Comparison of ENCODE assay signal across 19 mouse cellular contexts in the genomic region with DNA sequence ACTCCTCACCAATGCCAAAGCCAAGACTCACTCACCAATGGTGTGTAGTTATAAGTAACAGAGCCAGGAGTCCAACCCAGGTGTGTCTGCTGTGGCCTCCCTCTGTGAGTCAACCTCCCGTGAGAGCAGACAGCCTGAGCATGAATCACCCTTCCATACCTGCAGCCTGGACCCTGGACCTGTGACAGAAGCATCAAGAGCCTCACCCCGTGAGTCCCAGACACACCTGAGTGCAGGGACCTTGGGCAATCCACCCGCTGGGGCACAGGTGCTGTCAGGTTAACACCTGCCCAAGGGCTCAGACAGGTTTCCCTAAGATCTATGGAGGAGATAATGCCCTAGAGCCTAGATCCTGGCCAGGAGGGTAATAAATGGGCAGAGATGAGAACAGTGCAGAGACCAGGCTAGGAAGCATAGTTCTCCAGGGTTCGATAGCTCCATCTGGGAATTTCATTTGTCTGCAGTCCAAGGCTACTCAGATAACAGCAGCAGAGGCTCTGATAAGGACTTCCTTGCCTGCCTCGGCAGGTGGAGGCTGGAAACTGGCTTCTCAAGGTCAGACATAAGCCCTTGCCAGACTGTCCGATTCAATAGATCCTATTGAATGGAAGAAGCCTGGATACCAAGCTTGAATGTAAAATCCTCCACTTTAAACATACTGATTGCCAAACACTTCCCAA. TPM values are rescaled to one million over a fixed set of nuclear protein-coding genes. Genes with fewer than 3 reads are reported as not detected.
DNase-seq lines count a peak whose midpoint lies in the region; ATAC-seq and TF ChIP-seq lines count a peak whose summit lies in the region.
"Had no signal": no experiment of that assay in that cellular context is flagged by ENCODE, and none has a peak within 500 bp of the region (broad histone marks: within the 10 kb centered on the region; RNA-seq: fewer than 3 reads in every experiment).

No protein-coding gene starts in this region.

- H3K4me3 ChIP-seq in heart, embryonic 10.5 days, result no peak overlapping the region
- no peak overlapping the region for H3K4me3 ChIP-seq in intestine, embryonic 16.5 days (ENCODE audit: low read length)
- H3K4me3 ChIP-seq in stomach, postnatal 0 days (ENCODE audit: low read depth, low read length), result no peak overlapping the region
- no peak overlapping the region for H3K4me3 ChIP-seq in kidney, embryonic 15.5 days (replicated peaks)
- H3K4me3 ChIP-seq: embryonic facial prominence, embryonic 15.5 days; forebrain, embryonic 15.5 days; heart, adult 2 months; hindbrain, embryonic 12.5 days; liver, embryonic 12.5 days; myocyte; neural tube, embryonic 13.5 days had no signal

- H3K36me3 ChIP-seq in heart, embryonic 10.5 days, result no peaks in the 10 kb centered on the region
- no peaks in the 10 kb centered on the region for H3K36me3 ChIP-seq in intestine, embryonic 16.5 days (ENCODE audit: control insufficient read depth, insufficient read depth, low read length)
- H3K36me3 ChIP-seq in stomach, postnatal 0 days (ENCODE audit: control insufficient read depth, insufficient read depth, low read length), result no peaks in the 10 kb centered on the region
- H3K36me3 ChIP-seq in kidney, embryonic 15.5 days, result no peaks in the 10 kb centered on the region
- H3K36me3 ChIP-seq: embryonic facial prominence, embryonic 15.5 days; forebrain, embryonic 15.5 days; hindbrain, embryonic 12.5 days; liver, embryonic 12.5 days; neural tube, embryonic 13.5 days had no signal

- H3K27me3 ChIP-seq in heart, embryonic 10.5 days (ENCODE audit: insufficient read depth, poor library complexity, severe bottlenecking), result no peaks in the 10 kb centered on the region
- no peaks in the 10 kb centered on the region for H3K27me3 ChIP-seq in intestine, embryonic 16.5 days (replicated peaks; ENCODE audit: control insufficient read depth, insufficient read depth, low read length)
- no peaks in the 10 kb centered on the region for H3K27me3 ChIP-seq in stomach, postnatal 0 days (ENCODE audit: control insufficient read depth, insufficient read depth, low read length)
- no peaks in the 10 kb centered on the region for H3K27me3 ChIP-seq in kidney, embryonic 15.5 days
- H3K27me3 ChIP-seq: embryonic facial prominence, embryonic 15.5 days; forebrain, embryonic 15.5 days; hindbrain, embryonic 12.5 days; liver, embryonic 12.5 days; neural tube, embryonic 13.5 days had no signal

- TF ChIP-seq EP300 in stomach, postnatal 0 days (optimal IDR thresholded peaks at IDR 0.05), result peak; percentile 51

- no peaks in the 10 kb centered on the region for H3K9me3 ChIP-seq in heart, embryonic 10.5 days
- H3K9me3 ChIP-seq in intestine, embryonic 16.5 days (ENCODE audit: control insufficient read depth, low read length), result no peaks in the 10 kb centered on the region
- no peaks in the 10 kb centered on the region for H3K9me3 ChIP-seq in stomach, postnatal 0 days (ENCODE audit: control insufficient read depth, low read length)
- no peaks in the 10 kb centered on the region for H3K9me3 ChIP-seq in kidney, embryonic 15.5 days (replicated peaks)
- H3K9me3 ChIP-seq: embryonic facial prominence, embryonic 15.5 days; forebrain, embryonic 15.5 days; hindbrain, embryonic 12.5 days; liver, embryonic 12.5 days; neural tube, embryonic 13.5 days had no signal

- 0 out of 2 replicates have a peak overlapping the region, but pooled peaks have one; percentile 19 for H3K9ac ChIP-seq in intestine, embryonic 16.5 days (ENCODE audit: low read depth, low read length)
- H3K9ac ChIP-seq in stomach, postnatal 0 days (ENCODE audit: low read length), result no peak overlapping the region
- H3K9ac ChIP-seq in kidney, embryonic 15.5 days, result no peak overlapping the region
- H3K9ac ChIP-seq: embryonic facial prominence, embryonic 15.5 days; forebrain, embryonic 15.5 days; hindbrain, embryonic 12.5 days; liver, embryonic 12.5 days; lung, embryonic 14.5 days; neural tube, embryonic 13.5 days had no signal

- no peak overlapping the region; the same call in 1 of the 2 replicates for H3K4me2 ChIP-seq in intestine, embryonic 16.5 days (ENCODE audit: low read depth, low read length)
- no peak overlapping the region for H3K4me2 ChIP-seq in stomach, postnatal 0 days (replicated peaks; ENCODE audit: low read depth)
- H3K4me2 ChIP-seq in kidney, embryonic 15.5 days, result no peak overlapping the region
- H3K4me2 ChIP-seq: embryonic facial prominence, embryonic 15.5 days; forebrain, embryonic 15.5 days; hindbrain, embryonic 12.5 days; liver, embryonic 12.5 days; lung, embryonic 14.5 days; neural tube, embryonic 13.5 days had no signal

- peak; percentile 99 for ATAC-seq in intestine, embryonic 16.5 days
- ATAC-seq in stomach, postnatal 0 days (ENCODE audit: low FRiP score, low TSS enrichment), result peak; percentile 97
- ATAC-seq in kidney, embryonic 15.5 days (replicated peaks; ENCODE audit: low FRiP score), result no peak
- ATAC-seq: forebrain, embryonic 15.5 days; liver, embryonic 12.5 days; midbrain, embryonic 16.5 days had no signal

- 69% methylated on average over 6 of the region's 6 CpGs for WGBS in heart, embryonic 10.5 days
- whole genome bisulfite sequencing in intestine, embryonic 16.5 days, result 60% methylated on average over 6 of the region's 6 CpGs
- 50% methylated on average over 6 of the region's 6 CpGs for WGBS in stomach, postnatal 0 days
- 83% methylated on average over 6 of the region's 6 CpGs for WGBS in kidney, embryonic 15.5 days

- H3K27ac ChIP-seq in heart, embryonic 10.5 days, result no peak overlapping the region
- peak overlapping the region; percentile 98 for H3K27ac ChIP-seq in intestine, embryonic 16.5 days (ENCODE audit: low read length)
- H3K27ac ChIP-seq in stomach, postnatal 0 days (replicated peaks), result peak overlapping the region; percentile 83
- no peak overlapping the region for H3K27ac ChIP-seq in kidney, embryonic 15.5 days
- H3K27ac ChIP-seq: embryonic facial prominence, embryonic 15.5 days; forebrain, embryonic 15.5 days; heart, adult 2 months; hindbrain, embryonic 12.5 days; liver, embryonic 12.5 days; neural tube, embryonic 13.5 days had no signal

- H3K4me1 ChIP-seq in heart, embryonic 10.5 days, result peaks cover 4% of the 10 kb centered on the region; the same call in 1 of the 2 replicates
- no peaks in the 10 kb centered on the region for H3K4me1 ChIP-seq in intestine, embryonic 16.5 days (ENCODE audit: control insufficient read depth, insufficient read depth, low read length)
- H3K4me1 ChIP-seq in stomach, postnatal 0 days (replicated peaks; ENCODE audit: control insufficient read depth, insufficient read depth), result no peaks in the 10 kb centered on the region
- H3K4me1 ChIP-seq in kidney, embryonic 15.5 days, result no peaks in the 10 kb centered on the region
- H3K4me1 ChIP-seq: embryonic facial prominence, embryonic 15.5 days; forebrain, embryonic 15.5 days; hindbrain, embryonic 12.5 days; liver, embryonic 12.5 days; neural tube, embryonic 13.5 days had no signal

- intact Hi-C loops in gastrocnemius, postnatal 14 days (cut with DNase I; ENCODE audit: low total_unique reads), result no loop called here

- TF ChIP-seq CTCF in stomach, postnatal 0 days (IDR thresholded peaks at IDR 0.05; ENCODE audit: low read depth), result no peak

- peak; percentile 84 for DNase-seq in heart, adult 11 months
- no peak for DNase-seq in heart, embryonic 10.5 days (ENCODE audit: low spot score)
- peak; percentile 49 for DNase-seq in urinary bladder, adult 2 months (ENCODE audit: low spot score)
- no peak for DNase-seq in urinary bladder, postnatal 10 days (ENCODE audit: low spot score)
- DNase-seq in stomach, postnatal 0 days (ENCODE audit: low spot score), result peak; percentile 83
- DNase-seq in gastrocnemius, postnatal 14 days, result no peak
- DNase-seq: cerebellum, adult 9-11 months; heart, adult 2 months; kidney, adult 9 months; lung, embryonic 14.5 days had no signal

RNA-seq across cellular contexts. Expression of gene Slc25a25, which starts 19.9 kb away (rescaled TPM):
- polyA plus RNA-seq in heart, embryonic 10.5 days (2016; fragmentation: Nextera tagmentation; extraction: Ambion mirVana), result 17.0 and 17.3 TPM in 2 replicates
- 14.7 and 18.8 TPM in 2 replicates for polyA plus RNA-seq in urinary bladder, adult 2 months (2012; rRNA removed)
- 19.3 and 19.9 TPM in 2 replicates for polyA plus RNA-seq in intestine, embryonic 16.5 days (2015; fragmentation: Nextera tagmentation; extraction: Ambion mirVana)
- polyA plus RNA-seq in stomach, postnatal 0 days (2015; fragmentation: Nextera tagmentation; extraction: Ambion mirVana), result 11.1 and 11.5 TPM in 2 replicates
- 10 to 100 TPM; 18.1 to 47.8 TPM for total RNA-seq in gastrocnemius, postnatal 14 days (2021)
- 20.4 and 20.7 TPM in 2 replicates for polyA plus RNA-seq in kidney, embryonic 15.5 days (2015; fragmentation: Nextera tagmentation; extraction: Ambion mirVana)

RNA-seq across cellular contexts. Expression of gene Naif1, which starts 20.9 kb away (rescaled TPM):
- 5.4 and 5.5 TPM in 2 replicates for polyA plus RNA-seq in heart, embryonic 10.5 days (2016; fragmentation: Nextera tagmentation; extraction: Ambion mirVana)
- polyA plus RNA-seq in urinary bladder, adult 2 months (2012; rRNA removed), result 4.5 and 4.7 TPM in 2 replicates
- polyA plus RNA-seq in intestine, embryonic 16.5 days (2015; fragmentation: Nextera tagmentation; extraction: Ambion mirVana), result 5.1 and 5.3 TPM in 2 replicates
- polyA plus RNA-seq in stomach, postnatal 0 days (2015; fragmentation: Nextera tagmentation; extraction: Ambion mirVana), result 2.5 and 2.6 TPM in 2 replicates
- 1 to 10 TPM; 2.4 to 3.1 TPM for total RNA-seq in gastrocnemius, postnatal 14 days (2021)
- polyA plus RNA-seq in kidney, embryonic 15.5 days (2015; fragmentation: Nextera tagmentation; extraction: Ambion mirVana), result 6.3 and 6.8 TPM in 2 replicates

Comparison
In these comparisons a context has a peak if more than half of its experiments do, and no peak if none do; other contexts are left out.
1. DNase-seq: peak in heart, adult 11 months (single experiment), urinary bladder, adult 2 months (single experiment) and stomach, postnatal 0 days (single experiment); none in heart, embryonic 10.5 days (single experiment), urinary bladder, postnatal 10 days (single experiment) and gastrocnemius, postnatal 14 days (single experiment).
2. H3K27ac ChIP-seq: peak in intestine, embryonic 16.5 days (single experiment) and stomach, postnatal 0 days (single experiment); none in heart, embryonic 10.5 days (single experiment) and kidney, embryonic 15.5 days (single experiment).